Mouse (Mus musculus) embryonic facial prominence, embryonic 13.5 days (tissue): Measurements from ENCODE around the gene Ly6g6e. TPM values are rescaled to one million over a fixed set of nuclear protein-coding genes. Genes with fewer than 3 reads are reported as not detected.
"Not testable (repeated sequence)": the region's sequence is repeated elsewhere in the genome, so short reads cannot be mapped to it uniquely, and the experiment has no call there.

ENCODE experiments used
- ATAC-seq: fragments of 200-750 bp; cut with Nextera tagmentation; 2 replicates; pipeline ENCODE4 v1.8.0; 2017; ENCODE audit warnings: low read depth; ENCODE audit not compliant: insufficient number of reproducible peaks, insufficient read depth, low FRiP score, low TSS enrichment
- H3K27ac ChIP-seq: fragments of 300-500 bp; sonication (generic); 2 replicates; pipeline ENCODE4 v1.5.1; 2015; ENCODE audit warnings: moderate library complexity, mild to moderate bottlenecking, inconsistent platforms
- H3K27me3 ChIP-seq: fragments of 300-500 bp; sonication (generic); 2 replicates; pipeline ENCODE4 v1.6.1; 2015; ENCODE audit warnings: mild to moderate bottlenecking, inconsistent platforms
- H3K36me3 ChIP-seq: fragments of 300-500 bp; sonication (generic); 2 replicates; pipeline ENCODE4 v1.6.1; 2015; ENCODE audit warnings: mild to moderate bottlenecking, inconsistent platforms
- H3K4me1 ChIP-seq: fragments of 300-500 bp; sonication (generic); 2 replicates; pipeline ENCODE4 v1.6.1; 2015; ENCODE audit warnings: inconsistent platforms
- H3K4me2 ChIP-seq: fragments of 300-500 bp; sonication (generic); 2 replicates; pipeline ENCODE4 v1.6.1; 2015; ENCODE audit warnings: moderate library complexity, mild to moderate bottlenecking, inconsistent platforms
- H3K4me3 ChIP-seq: fragments of 300-500 bp; sonication (generic); 2 replicates; pipeline ENCODE4 v1.5.1; 2015; ENCODE audit warnings: mild to moderate bottlenecking, inconsistent platforms
- H3K9ac ChIP-seq: fragments of 300-500 bp; sonication (generic); 2 replicates; pipeline ENCODE4 v1.6.1; 2015; ENCODE audit warnings: mild to moderate bottlenecking, inconsistent platforms
- H3K9me3 ChIP-seq: fragments of 300-500 bp; sonication (generic); 2 replicates; pipeline ENCODE4 v1.6.1; 2016; ENCODE audit warnings: inconsistent platforms
- WGBS: fragments of 180-500 bp; shearing (Covaris S2); methylation state at CpG from one replicate; pipeline ENCODE4 v1.1.7; 2015; ENCODE audit warnings: mixed read lengths; 5-methylcytosine and 5-hydroxymethylcytosine counted together
- polyA plus RNA-seq: library from polyadenylated mRNA; unstranded; fragments of >200 nt; fragmentation: Nextera tagmentation; extraction: Ambion mirVana; gene quantifications from 2 replicates; pipeline ENCODE4 v1.2.1, GENCODE M21; 2015

Ly6g6e gene
- polyA plus RNA-seq, 1 experiment from 2014 or later, result 4.9 TPM

GRCm38 (mm10) chr17:35108097-35108496 lies 31.4 kb downstream of the Ly6g6e start, which contains the start of gene Ly6g5c:
Ly6g5c (plus strand) TSS chr17:35108279.
- H3K4me2 ChIP-seq, result no peak within 1 kb of the TSS
- WGBS, result 89% methylated on average over 6 of the region's 6 CpGs
- no peak within 1 kb of the TSS for H3K9ac ChIP-seq
- H3K36me3 ChIP-seq, result peaks cover 11% of the 10 kb centered on the region
- H3K27me3 ChIP-seq, result no peaks in the 10 kb centered on the region
- ATAC-seq, result no peak
- H3K4me1 ChIP-seq, result peaks cover 8% of the 10 kb centered on the region; the same call in 1 of the 2 replicates
- H3K9me3 ChIP-seq, result no peaks in the 10 kb centered on the region
- H3K27ac ChIP-seq, result no peak within 1 kb of the TSS
- no peak within 1 kb of the TSS for H3K4me3 ChIP-seq

DNA sequence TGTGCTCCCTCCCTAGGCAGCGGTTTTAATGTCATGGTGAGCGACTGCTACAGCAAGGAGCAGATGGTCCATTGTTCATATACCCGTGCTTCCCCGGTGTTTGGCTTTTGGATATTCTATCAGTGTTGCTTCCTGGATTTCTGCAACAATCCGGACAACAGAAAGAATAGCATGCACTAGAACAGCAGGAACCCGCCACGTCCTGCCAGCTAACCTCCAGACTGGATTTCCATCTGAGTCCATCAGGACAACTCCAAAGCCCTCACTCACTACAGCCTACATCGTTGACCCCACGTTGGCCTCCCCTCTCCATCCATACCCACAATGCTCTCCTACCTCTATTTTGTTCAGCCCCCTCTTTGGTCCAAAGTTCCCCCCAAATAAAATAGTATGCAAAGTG lies 35.1 kb downstream of the Ly6g6e start:
- no peak overlapping the region for H3K4me2 ChIP-seq
- no peaks in the 10 kb centered on the region for H3K4me1 ChIP-seq
- no peak overlapping the region for H3K9ac ChIP-seq
- no peaks in the 10 kb centered on the region for H3K9me3 ChIP-seq
- WGBS, result 77% methylated on average over 9 of the region's 9 CpGs
- H3K36me3 ChIP-seq, result peaks cover 30% of the 10 kb centered on the region
- no peak for ATAC-seq
- no peaks in the 10 kb centered on the region for H3K27me3 ChIP-seq
- H3K27ac ChIP-seq, result no peak overlapping the region
- H3K4me3 ChIP-seq, result no peak overlapping the region

- H3K36me3 ChIP-seq, result peaks cover 56% of the 10 kb centered on the region
These were observed 38.6 kb downstream of the Ly6g6e start, which contains the start of gene Ly6g5b for GRCm38 (mm10) chr17:35115046-35116019. Ly6g5b (minus strand) TSS chr17:35115428.

GRCm38 (mm10) chr17:35120745-35121142 lies 44.0 kb downstream of the Ly6g6e start:
- Histone ChIP-seq H3K27me3 (no peaks in the 10 kb centered on the region), H3K9ac (peak overlapping the region; percentile 95), H3K9me3 (no peaks in the 10 kb centered on the region), H3K4me1 (peaks cover 26% of the 10 kb centered on the region), H3K4me3 (peak overlapping the region; percentile 94), H3K27ac (peak overlapping the region; percentile 60; the same call in 1 of the 2 replicates), H3K36me3 (peaks cover 51% of the 10 kb centered on the region), H3K4me2 (peak overlapping the region; percentile 94)
- WGBS, result under 1% methylated on average over 33 of the region's 33 CpGs
- no peak for ATAC-seq

More at GRCm38 (mm10) chr17:35115046-35116019, 38.6 kb downstream of the Ly6g6e start, which contains the start of gene Ly6g5b:
- H3K9ac ChIP-seq, result no peak within 1 kb of the TSS
- no peak within 1 kb of the TSS for H3K4me3 ChIP-seq
- H3K27me3 ChIP-seq, result no peaks in the 10 kb centered on the region
- WGBS, result 85% methylated on average over 8 of the region's 8 CpGs
- no peak within 1 kb of the TSS for H3K4me2 ChIP-seq
- no peak within 1 kb of the TSS for H3K27ac ChIP-seq
- no peaks in the 10 kb centered on the region for H3K9me3 ChIP-seq
- H3K4me1 ChIP-seq, result peaks cover 8% of the 10 kb centered on the region
- ATAC-seq, result no peak

DNA sequence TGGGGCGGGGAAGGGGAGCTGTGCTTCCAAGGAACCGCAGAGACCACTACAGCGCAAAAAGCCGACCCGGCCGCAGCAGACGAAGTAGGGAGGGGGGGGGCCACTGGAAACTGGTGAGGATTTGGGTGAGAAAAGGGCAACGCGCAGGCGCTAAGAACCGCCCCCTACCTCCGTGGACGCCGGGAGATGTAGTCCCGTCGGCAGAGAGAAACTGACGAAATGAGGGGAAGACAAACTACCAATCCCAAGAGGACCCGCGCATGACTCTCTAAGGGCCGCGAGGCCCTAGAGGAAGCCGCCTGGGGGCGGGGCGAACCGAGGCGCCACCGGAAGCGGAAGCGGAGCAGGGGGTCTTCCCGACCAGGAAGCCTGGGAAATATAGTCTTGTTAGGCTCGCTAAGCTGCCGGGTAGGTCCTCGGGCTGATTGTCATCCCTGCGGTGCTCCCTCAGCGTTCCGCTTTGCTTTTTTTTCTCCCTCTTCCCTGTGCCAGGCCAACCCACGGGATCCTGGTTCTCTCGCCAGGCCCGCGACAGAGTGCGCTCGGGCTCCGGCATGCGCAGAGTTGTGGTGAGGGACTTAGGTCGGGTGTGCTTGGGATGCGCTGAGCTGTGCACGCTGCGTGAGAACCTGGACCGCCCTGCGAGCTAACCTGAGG lies 44.6 kb downstream of the Ly6g6e start, which contains the start of gene Gpank1:
TSS of gene Gpank1 (plus strand) at position 313 of the 657 bp plus-strand sequence.
- H3K27ac ChIP-seq, result peak within 1 kb of the TSS; percentile 93
- no peaks in the 10 kb centered on the region for H3K27me3 ChIP-seq
- ATAC-seq, result peak; percentile 89
- peaks cover 46% of the 10 kb centered on the region for H3K36me3 ChIP-seq
- peak within 1 kb of the TSS; percentile 94 for H3K4me2 ChIP-seq
- peaks cover 26% of the 10 kb centered on the region for H3K4me1 ChIP-seq
- H3K9me3 ChIP-seq, result no peaks in the 10 kb centered on the region
- peak within 1 kb of the TSS; percentile 94 for H3K4me3 ChIP-seq
- WGBS, result under 1% methylated on average over 50 of the region's 50 CpGs
- peak within 1 kb of the TSS; percentile 95 for H3K9ac ChIP-seq

GRCm38 (mm10) chr17:35121871-35122303 lies 45.2 kb downstream of the Ly6g6e start, which contains the start of gene Csnk2b:
Csnk2b (minus strand) TSS chr17:35122053.
- Histone ChIP-seq H3K36me3 (peaks cover 42% of the 10 kb centered on the region), H3K4me3 (peak within 1 kb of the TSS; percentile 94), H3K4me2 (peak within 1 kb of the TSS; percentile 94), H3K4me1 (peaks cover 31% of the 10 kb centered on the region), H3K27me3 (no peaks in the 10 kb centered on the region), H3K9me3 (no peaks in the 10 kb centered on the region), H3K27ac (peak within 1 kb of the TSS; percentile 93), H3K9ac (peak within 1 kb of the TSS; percentile 95)
- no peak for ATAC-seq
- under 1% methylated on average over 19 of the region's 19 CpGs for WGBS

DNA sequence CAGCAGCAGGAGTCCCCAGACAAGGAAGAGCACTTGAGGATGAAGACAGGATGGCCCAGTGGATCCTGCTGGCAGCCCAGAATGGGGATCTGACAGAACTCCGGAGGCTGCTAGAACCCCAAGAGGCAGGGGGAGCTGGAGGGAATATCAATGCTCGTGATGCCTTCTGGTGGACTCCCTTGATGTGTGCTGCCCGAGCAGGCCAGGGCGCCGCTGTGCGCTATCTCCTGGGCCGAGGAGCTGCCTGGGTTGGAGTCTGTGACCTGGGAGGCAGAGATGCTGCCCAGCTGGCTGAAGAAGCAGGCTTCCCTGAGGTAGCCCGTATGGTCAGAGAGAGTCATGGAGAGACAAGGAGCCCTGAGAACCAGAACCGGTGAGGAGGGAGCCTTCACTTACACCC lies 46.6 kb downstream of the Ly6g6e start:
- peaks cover 40% of the 10 kb centered on the region for H3K4me1 ChIP-seq
- not testable (repeated sequence) for H3K27me3 ChIP-seq, H3K9me3 ChIP-seq, H3K4me2 ChIP-seq, H3K27ac ChIP-seq, H3K4me3 ChIP-seq, H3K9ac ChIP-seq, ATAC-seq
- WGBS, result 90% methylated on average over 9 of the region's 9 CpGs
- peaks cover 37% of the 10 kb centered on the region for H3K36me3 ChIP-seq

DNA sequence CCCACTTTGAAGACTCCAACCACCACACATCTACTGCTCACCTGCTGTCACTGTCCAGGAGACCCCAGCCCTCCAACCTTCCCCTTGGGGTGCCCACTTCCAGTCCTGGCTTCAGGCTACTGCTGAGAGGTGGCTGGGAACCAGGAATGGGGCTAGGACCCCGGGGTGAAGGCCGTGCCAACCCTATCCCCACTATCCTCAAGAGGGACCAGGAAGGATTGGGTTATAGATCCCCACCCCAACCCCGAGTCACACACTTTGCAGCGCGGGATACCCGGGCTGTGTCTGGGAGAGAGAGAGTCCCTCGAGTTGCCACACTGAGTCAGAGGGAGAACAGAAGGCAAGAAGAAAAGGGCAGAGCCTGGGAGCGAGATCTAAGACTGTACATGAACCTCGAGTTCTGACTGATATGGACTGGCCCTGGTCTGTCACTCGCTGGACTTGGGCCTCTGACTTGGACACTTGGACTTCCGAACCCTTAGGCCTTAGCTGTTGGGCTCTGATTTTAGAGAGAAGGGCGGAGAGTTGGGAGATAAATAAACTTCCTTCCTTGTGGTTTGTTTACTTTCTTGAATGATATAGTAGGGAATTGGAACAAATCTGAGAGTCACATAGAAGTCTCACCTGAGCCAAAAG lies 47.7 kb downstream of the Ly6g6e start:
- H3K9ac ChIP-seq, ATAC-seq, H3K27me3 ChIP-seq, H3K4me3 ChIP-seq, H3K9me3 ChIP-seq, H3K4me2 ChIP-seq, H3K27ac ChIP-seq: not testable (repeated sequence)
- 95% methylated on average over 12 of the region's 12 CpGs for WGBS
- H3K4me1 ChIP-seq, result peaks cover 40% of the 10 kb centered on the region
- H3K36me3 ChIP-seq, result peaks cover 36% of the 10 kb centered on the region

DNA sequence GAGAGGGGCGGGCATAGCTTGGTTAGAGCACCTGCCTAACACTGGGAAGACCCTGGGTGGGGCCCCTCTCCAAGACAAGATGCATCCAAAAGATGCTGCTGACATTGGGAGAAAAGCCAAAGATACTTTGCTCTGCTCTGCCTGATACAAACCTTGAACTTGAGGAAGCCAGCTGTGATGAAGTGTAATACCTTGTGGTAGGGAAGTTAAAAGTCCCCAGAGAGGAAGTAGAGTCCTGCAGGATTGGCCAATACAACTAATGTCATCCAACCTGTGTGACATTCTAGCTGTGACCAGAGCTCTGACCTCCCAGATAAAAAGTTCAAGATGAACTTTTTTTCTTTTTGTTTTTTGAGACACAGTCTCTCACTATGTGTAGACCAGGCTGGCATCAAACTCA lies 48.4 kb downstream of the Ly6g6e start:
- 95% methylated on average over 1 of the region's 1 CpGs for WGBS
- Histone ChIP-seq H3K36me3 (peaks cover 37% of the 10 kb centered on the region), H3K27me3 (no peaks in the 10 kb centered on the region), H3K9ac (peak overlapping the region; percentile 89), H3K4me1 (peaks cover 35% of the 10 kb centered on the region), H3K4me3 (no peak overlapping the region; the same call in 1 of the 2 replicates), H3K9me3 (no peaks in the 10 kb centered on the region), H3K4me2 (peak overlapping the region; percentile 83; the same call in 1 of the 2 replicates), H3K27ac (no peak overlapping the region)
- ATAC-seq, result no peak

- peak overlapping the region; percentile 88; the same call in 1 of the 2 replicates for H3K27ac ChIP-seq
These were observed 48.9 kb downstream of the Ly6g6e start for GRCm38 (mm10) chr17:35125578-35125977.

GRCm38 (mm10) chr17:35126206-35126611 lies 49.5 kb downstream of the Ly6g6e start, which contains the start of gene D17H6S53E:
D17H6S53E (plus strand) TSS chr17:35126373.
- no peaks in the 10 kb centered on the region for H3K9me3 ChIP-seq
- peaks cover 31% of the 10 kb centered on the region for H3K4me1 ChIP-seq
- H3K27ac ChIP-seq, result peak within 1 kb of the TSS; percentile 88
- under 1% methylated on average over 36 of the region's 36 CpGs for WGBS
- H3K4me3 ChIP-seq, result peak within 1 kb of the TSS; percentile 82
- peak within 1 kb of the TSS; percentile 89 for H3K9ac ChIP-seq
- no peaks in the 10 kb centered on the region for H3K27me3 ChIP-seq
- H3K4me2 ChIP-seq, result peak within 1 kb of the TSS; percentile 83
- peaks cover 45% of the 10 kb centered on the region for H3K36me3 ChIP-seq
- ATAC-seq, result peak; percentile 70; the same call in 1 of the 2 replicates

More at GRCm38 (mm10) chr17:35125578-35125977, 48.9 kb downstream of the Ly6g6e start:
- Histone ChIP-seq H3K9me3 (no peaks in the 10 kb centered on the region), H3K27me3 (no peaks in the 10 kb centered on the region), H3K9ac (peak overlapping the region; percentile 89), H3K4me3 (peak overlapping the region; percentile 82), H3K36me3 (peaks cover 41% of the 10 kb centered on the region), H3K4me2 (peak overlapping the region; percentile 83), H3K4me1 (peaks cover 31% of the 10 kb centered on the region)
- 29% methylated on average over 6 of the region's 6 CpGs for WGBS
- no peak for ATAC-seq
